Mouse (Mus musculus): ENCODE results near the gene Ctrc. TPM values are rescaled to one million over a fixed set of nuclear protein-coding genes. Genes with fewer than 3 reads are reported as not detected.

The Ctrc gene
- total RNA-seq, 4 experiments from 2014 or later = not detected

DNA sequence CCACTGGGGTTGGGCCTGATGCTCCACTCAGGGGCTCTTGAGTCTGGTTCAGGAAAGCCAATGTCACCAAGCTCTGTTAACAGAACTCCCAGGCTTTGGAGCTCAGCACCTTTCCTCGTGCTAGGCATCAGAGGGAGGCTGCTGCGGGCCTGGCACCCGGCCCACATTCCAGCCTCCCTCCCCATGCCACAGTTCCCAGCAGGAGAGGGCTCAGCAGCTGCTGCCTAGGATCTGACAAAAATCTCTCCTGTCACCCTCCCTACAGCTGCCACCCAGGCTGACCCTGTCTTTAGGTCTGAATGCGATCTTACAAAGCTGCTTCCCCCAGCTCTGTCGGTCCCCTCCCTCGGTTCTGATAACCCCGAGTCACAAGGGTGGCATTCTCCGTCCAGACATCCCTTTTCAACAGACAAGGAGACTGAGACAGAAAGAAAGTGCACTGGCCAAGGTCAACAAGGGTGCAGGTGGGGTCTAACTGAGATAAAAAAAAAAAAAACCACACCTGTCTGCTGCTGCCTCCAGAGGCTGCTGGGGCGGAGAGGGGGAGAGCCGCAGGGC is 20.9 kb upstream of the Ctrc start:
- DNase-seq (ENCODE audit: low spot score) = no peak

DNA sequence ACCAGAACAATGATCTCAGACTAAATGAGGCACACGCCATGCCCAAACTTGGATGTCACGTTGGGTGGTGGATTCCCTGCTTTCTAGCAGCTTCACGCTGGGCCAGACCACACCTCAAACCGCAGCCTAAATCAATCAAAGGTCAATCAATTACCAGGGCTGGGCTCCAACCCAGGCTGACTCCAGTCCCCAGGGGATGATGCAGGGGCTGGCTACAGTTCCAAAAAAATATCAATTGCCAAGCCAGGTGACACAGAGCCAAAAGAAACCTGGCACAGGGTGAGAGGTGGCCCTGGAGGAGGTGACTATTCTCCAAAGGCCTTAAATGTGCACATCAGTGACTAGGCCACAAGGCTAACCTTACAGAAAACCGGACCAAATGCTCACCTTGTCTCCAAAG is 19.4 kb upstream of the Ctrc start:
- no peak for DNase-seq (ENCODE audit: low spot score)

DNA sequence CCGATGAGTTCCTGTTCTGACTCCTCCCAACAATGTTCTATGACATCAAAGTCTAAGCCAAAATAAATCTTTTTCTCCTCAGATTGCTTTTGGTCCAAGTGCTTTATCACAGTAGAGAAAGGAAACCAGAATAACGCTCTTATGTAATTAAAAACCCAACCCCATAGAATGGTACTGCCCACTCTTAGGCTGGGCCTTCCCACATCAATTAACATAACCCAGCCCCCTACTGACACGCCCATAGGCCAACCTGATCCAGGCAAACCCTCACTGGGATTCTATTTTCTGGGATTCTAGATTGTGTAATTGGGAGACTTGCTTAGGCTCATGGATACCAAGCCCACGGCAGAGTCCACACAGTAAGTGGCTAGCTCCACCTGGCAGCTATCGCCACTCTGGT is 18.8 kb upstream of the Ctrc start:
- DNase-seq (ENCODE audit: low spot score) = no peak

DNA sequence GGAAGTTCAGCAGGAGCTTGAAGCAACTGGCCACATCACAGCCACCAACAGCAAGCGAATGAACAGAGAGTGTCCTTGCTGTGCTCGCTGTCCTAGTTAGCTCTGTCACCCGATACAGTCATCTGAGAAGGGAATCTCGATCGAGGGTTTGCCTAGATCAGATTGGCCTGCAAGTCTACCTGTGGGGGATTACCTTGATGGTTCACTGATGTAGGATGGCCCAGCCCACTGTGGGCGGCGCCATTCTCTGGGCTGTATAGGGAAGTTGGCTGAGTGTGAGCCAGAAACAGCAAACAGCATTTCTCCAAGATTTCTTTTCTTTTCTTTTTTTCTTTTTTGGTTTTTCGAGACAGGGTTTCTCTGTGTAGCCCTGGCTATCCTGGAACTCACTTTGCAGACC is 18.3 kb upstream of the Ctrc start:
- DNase-seq (ENCODE audit: low spot score) = no peak

DNA sequence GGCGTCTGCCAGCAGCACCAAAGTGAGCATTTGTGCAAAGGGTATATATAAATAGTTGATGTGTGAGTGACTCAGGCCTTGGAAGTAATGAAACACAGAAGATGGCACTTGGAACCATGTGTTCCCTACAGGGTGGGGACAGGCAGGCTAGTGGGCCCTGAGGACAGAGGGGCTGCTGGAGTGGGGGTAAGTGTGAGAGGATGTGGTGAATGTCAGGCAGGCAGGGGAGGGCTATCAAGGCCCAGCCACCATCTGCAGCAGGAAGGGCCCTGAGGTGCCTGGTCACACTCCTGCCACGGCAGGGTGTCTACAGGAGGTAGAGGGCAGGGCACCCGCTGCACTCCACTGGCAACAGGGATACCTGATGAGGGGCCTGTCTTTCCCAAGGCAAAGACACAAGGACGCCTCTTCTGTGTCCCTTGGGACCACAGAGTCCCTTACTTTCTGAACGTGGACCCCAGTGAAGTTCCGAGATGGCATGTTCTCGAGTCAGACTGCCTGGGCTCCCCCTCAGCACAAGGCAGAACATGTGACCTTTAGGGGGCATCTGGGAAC is 17.6 kb upstream of the Ctrc start:
- no peak for DNase-seq (ENCODE audit: low spot score)

DNA sequence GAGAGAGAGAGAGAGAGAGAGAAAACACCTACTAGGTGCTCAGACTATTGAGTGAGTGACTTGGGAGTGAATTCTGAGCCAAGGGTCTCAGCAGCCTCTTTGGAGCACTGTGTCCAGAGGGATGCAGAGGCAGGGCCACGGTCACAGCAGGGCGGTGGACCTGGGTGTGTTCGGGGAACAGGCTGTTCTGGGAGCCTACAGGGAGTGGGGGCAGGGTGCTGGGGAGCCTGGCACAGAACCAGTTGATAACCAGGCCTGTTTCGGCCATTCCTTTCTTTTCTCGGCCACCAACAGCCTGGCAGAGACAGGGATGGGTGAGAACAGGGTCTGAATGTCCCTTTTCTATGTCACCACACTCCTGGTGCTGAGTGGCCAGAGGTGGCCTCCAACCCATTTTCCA is 16.7 kb upstream of the Ctrc start:
- no peak for DNase-seq (ENCODE audit: low spot score)

DNA sequence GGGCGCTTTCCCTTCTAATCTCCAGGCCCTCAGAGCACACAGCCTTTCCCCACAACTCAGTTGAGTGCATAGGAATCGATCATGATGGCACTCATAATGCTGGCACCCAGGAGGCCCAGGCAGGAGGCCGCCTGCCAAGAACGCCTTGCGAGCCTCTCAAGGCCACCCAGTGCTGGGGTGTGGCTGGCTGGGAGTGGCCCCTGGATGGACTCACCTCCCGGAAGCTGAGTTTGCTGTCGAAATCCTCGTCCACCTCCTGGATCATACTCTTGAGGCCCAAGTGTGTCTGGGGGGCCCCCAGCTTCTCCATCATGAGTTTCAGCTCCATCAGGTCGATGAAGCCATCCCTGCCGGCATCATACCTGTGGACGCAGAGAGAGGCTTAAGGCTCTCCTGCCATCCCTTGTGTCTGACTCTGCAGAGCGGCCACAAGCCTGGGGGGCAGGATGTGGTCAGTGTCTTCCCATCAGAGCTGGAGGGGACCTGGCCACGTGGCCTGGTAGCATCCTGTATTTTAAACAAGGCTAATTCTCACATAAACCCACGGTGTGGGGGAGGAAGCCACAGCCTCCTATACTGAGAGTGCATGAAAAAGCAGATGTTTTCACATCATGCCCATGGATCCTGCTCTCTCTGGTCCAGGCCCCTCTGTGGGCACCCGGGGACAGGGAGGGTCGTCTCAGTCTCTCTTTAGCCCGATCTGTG is 15.6 kb upstream of the Ctrc start:
- no peak for DNase-seq (ENCODE audit: low spot score)

DNA sequence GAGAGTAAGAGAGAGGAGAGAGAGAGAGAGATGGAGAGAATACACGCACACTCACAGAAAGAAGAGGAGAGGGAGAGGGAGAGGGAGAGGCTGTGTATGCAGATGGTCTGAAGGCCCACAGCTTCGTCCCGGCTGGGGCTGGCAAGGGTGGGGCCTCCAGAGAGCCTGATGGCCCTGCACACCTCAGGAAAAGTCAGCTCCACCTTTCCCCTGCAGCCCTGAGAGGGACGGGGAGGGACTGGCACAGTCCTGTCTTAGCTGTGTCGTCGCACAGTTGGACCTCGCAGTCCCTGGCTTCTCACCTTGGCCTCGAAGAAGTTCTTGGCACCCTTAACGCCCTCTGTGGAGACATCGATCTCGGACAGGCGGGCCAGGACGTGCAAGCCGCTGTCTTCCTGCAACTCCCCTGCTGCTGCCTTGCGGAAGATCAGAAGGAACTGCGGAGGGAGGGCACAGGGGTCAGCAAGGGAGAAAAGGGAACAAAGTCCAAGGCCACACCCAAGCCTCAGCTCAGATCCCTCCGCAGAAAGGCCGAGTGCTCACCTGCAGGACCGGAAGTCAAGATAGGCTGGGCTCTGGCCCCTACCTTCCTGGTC is 14.2 kb upstream of the Ctrc start:
- no peak for DNase-seq (ENCODE audit: low spot score)

DNA sequence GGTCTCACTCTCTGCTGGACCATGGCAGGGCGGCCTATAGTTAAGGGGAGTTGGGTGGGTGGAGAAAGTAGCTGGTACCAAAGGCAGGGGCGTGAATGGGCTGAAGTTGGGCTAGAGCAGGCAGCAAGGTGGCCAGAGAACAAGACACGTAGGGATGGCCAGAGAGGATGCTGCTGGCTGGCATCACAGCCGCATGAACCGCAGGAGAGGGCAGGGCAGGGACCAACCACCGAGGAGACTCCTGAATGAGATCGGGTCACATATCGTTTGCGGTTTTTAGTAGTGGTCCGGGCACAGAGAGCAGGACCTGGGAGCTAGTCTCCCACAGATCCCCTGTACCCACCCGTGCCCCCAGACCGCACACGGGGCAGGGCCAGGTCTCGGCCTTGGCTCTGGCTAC is 13.2 kb upstream of the Ctrc start:
- DNase-seq (ENCODE audit: low spot score) = no peak

DNA sequence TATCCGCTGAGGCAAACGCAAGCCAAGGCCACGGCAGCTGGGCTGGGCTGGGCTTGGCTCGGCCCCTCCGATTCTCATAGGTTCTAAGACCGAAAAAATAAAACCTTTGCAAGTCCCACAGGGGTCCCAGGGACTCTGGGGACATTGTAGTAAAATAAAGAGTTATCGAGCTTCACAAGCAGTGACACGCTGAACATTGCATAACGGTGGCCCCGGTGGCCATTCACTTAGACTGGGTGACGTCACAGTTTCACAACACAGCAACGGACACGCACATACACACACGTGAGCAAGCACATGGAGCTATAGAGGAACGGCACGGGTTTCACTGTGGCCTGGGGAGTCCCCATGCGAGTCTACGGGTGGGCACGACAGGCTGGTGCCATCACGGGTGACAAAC is 12.3 kb upstream of the Ctrc start:
- peak; percentile 33 for DNase-seq (ENCODE audit: low spot score)

DNA sequence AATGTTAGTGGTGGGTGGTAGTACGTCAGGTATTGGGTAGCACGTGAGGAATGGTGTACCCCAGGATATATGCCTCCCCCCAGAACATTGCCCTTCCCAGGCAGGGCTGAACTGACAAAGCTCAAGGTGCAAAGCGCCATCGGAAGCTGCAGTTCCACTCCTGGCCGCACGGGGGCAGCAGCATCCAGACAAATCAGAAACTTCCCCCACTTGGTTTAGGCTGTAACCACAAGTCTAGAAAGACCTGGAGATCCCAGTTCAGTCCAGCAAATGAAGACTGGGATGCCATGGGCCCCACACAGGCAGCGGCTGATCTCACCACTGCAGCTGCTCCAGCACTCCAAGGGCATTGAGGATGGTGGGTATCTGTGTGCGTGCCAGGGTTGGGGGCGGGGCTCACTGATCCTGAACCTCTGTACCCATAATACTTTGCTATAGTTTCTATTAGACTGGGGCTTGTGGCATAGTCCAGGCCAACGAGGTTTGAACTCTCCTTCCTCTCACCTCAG is 11.3 kb upstream of the Ctrc start:
- peak; percentile 77 for DNase-seq (ENCODE audit: low spot score)

DNA sequence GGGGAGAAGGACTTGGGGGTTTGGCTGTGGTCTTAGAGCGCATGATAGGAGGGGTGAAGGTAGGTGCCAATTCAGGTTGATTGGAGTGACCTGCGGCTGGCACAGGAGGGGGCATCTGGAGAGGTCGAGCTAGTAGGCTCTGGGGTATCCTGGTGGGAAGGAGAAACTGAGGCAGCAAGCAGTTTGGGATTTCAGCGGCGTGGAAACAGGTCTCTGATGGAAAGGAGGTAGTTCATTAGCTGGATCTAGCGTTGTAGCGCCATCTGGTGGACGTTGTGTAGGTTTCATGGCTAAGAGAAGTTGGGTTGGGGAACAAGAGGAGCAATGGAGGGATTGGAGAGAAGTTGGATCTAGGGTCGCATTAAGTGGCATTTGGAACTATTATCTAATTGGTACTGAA is 7.3 kb upstream of the Ctrc start:
- DNase-seq (ENCODE audit: low spot score) = no peak

DNA sequence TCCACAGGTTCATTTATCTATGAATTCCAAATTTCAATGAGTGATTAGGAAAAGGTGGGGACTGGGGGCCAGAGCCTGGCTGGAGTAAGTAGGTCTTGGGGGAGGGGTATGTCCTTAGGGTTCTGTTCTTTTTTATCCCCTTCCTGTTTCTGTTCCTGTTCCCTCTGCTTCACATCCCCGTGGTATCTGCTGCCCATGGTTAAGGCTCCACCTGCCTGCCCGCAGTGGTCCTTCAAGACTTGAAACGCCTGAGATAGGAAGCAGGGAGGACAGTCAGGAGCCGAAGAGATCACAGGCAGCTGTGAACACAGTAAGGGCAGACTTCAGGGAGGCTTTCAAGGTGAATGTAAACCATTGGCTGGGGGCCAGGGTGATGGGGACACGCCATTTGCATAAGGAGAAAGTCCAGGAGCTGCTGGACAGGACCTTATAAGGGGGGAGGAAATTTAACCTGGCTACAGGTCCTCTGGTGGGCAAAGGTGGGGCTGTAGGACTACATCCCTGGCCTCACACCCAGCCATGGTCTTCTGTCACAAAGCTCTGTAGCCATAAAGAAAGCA is 11.5 kb downstream of the Ctrc start:
- no peak for DNase-seq (ENCODE audit: low spot score)

DNA sequence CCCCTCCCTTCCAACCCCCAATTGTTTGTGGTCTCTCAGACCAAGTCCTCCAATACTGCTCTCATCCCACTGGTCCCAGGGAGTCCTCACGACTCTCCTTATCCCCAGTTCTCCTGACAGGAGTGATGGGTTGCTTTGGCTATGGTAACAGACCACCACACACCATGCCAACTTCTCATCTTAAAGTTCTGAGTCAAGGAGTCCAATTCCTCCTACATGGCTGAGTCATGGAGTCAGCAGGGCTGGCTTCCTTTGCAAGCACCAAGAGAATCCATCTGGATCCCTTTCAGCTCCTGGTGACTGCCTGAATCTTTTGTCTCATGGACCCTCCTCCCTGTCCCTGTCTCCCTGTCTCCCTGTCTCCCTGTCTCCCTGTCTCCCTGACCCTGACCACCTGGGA is 12.2 kb downstream of the Ctrc start:
- DNase-seq (ENCODE audit: low spot score) = no peak

DNA sequence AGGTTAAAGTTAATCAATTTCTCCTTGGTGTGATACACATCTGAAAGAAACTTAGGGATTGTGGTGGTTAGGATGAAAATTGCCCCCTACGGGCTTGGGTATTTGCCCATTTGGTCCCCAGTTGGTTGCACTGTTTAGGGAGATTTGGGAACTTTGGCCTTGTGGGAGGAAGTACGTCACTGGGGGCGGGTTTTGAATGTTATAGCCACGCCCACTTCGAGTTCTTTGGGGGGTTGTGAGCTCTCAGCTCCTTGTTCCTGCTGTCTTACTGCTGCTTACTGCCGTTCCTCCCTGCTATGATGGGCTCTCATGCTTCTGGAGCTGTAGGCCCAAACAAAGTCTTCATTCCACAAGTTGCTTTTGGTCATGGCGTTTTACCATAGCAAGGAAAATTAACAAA is 14.8 kb downstream of the Ctrc start:
- no peak for DNase-seq (ENCODE audit: low spot score)

DNA sequence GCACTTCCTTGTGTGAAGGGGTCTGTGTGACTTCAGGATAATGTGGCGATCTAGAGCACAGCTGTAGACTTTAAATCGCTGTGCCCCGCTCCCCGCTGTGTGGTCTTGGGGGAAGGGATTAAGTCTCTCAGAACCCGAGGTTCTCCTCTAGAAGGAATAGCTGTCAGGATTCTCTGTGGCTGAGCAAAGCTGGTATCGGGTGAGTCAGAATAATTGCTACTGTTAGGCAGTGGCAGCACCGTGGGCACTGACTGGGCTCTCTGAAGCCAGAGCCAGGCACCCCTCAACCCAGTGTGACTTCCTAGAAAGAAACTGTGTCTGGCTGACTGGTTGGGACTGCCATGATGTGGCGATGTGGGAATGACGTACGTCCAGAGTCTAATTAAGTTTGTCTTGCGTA is 15.8 kb downstream of the Ctrc start:
- DNase-seq (ENCODE audit: low spot score) = no peak

DNA sequence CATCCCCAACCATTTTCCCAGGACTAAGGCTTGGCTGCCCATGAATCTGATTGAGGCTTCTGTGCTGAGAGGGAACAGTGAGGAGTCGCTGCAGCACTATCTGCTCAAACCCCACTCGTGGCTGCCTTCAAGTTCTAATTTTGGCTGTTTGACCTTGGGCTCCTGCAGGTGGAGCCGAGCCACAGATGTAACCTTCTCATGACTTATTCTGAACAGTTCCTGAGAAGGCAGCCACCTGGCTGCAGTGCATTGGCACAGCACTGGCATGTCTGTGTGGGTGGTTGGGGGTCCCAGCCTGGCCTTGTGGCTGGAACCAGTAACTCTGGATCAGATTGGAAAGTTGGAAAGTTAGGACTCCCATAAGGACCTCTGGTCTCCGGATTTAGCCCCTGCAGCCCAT is 18.0 kb downstream of the Ctrc start:
- peak; percentile 34 for DNase-seq (ENCODE audit: low spot score)

DNA sequence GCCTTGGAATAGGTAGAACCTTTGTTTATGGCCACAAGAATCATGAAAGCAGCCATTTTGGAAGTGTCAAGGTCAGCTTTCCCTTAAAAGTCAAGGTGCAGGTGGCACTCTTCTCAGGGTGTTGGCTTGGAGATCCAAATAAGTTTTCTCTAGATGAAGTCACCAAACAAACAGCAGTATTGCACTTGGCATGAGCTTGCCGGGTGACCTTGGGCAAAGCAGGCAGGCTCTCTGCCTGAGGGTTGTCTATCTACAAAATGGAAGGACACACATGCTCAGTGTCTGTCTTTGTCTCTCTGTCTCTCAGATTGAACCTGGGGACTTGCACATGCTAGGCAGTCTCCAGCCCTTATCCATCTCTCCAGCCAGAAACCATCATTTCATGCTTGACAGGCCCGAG is 18.8 kb downstream of the Ctrc start:
- no peak for DNase-seq (ENCODE audit: low spot score)

DNA sequence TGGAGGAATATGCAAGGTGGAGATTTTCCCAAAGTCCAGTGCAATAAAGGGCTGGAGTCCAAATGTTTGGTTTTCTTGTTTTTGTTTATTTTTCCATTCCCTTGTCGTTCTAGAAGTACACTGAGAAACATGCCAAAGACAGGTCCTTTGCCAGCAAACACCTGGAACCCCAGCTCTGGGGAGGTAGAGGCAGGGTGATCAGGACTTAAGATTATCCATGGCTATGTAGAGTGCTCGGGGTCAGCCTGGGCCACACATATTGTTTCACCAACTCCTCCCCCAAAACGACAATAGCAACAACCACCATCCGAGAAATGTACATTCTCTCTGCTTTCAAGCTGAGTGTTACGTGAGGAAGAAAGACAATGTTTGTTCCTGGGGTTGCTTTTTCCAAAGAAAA is 20.1 kb downstream of the Ctrc start, which contains the start of gene Cela2a:
TSS of gene Cela2a (minus strand) at position 101 of the 400 bp plus-strand sequence.
- no peak for DNase-seq (ENCODE audit: low spot score)

DNA sequence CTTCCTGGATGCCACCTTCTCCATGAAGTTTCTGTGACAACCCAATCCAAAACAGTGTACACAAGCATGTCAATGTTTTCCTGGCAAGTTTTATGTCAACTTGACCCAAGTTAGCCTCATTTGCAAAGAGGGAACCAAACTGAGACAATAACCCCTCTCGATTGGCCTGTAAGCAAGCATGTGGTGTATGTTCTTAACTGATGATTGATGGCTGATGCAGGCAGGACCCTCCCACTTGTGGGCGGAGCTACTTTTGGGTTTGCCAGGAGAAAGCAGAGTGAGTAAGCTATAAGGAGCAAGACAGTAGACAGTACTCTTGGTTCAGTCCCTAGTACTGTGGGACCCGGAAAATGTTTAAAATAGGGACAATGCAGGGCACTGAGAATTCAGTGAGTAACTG is 23.2 kb downstream of the Ctrc start:
- DNase-seq (ENCODE audit: low spot score) = no peak

DNA sequence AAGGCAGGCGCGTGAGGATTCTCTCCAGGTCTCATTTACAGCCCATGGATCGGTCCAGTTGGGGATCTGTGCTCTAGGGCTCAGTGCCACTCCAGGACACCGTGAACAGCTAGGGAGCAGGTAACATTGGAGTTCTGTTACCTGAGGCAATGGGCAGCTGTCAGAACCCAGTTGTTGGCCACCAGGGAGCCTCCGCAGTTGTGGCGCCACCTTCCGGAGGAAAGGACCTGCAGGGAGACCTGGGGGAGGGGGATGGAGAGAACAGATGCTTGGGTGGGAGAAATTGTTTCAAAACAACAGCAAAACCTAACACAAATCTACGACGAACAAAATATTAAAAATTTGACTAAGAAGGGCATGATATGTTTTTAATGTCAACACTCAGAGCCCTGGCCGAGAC is 24.1 kb downstream of the Ctrc start:
- DNase-seq (ENCODE audit: low spot score) = no peak

DNA sequence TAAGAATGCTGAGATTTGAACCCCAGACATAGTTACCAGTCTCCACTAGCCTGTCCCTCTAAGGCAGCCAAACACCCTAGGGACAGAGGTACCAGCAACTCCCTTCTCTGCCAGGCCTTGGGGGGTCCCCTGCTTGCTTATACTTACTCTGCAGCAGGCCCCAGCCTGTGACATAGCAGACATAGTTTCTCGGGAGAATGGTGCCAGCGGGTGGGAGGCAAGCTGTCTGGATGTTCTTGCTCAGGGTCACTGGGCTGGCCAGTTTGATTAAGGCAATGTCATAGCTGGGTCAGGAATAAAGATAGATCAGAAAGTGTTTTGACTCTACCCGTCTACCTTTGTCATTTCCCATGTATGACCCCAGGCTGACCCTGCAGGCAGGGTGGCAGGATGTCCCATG is 25.0 kb downstream of the Ctrc start:
- DNase-seq (ENCODE audit: low spot score) = no peak

DNA sequence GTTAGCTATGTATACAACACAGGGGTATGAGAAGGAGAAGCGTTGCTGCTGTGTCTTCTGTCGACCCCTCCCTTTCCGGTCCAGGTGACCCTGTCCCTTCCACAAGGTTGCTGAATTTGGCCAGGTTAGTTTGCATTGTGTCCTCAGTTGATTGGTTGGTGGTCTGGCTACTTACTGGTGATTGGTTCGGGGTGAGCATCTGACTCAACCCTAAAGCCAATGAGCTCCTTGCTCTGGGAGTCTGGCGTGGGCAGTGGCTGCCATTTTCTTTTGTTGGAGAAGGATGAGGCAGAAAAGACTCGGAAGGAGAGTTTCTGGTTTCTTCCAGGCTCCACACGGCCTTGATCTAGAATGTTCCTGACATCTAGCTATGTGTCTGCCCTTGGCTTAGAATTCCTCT is 26.8 kb downstream of the Ctrc start:
- DNase-seq (ENCODE audit: low spot score) = no peak

Data from heart, adult 8-10 months (tissue).